Mouse (Mus musculus): ENCODE data around the gene Dtd1. TPM values are rescaled to one million over a fixed set of nuclear protein-coding genes. Genes with fewer than 3 reads are reported as not detected.

The Dtd1 gene
- polyA plus RNA-seq, 1 experiment from 2014 or later: 29.9 TPM

- Histone ChIP-seq H3K9ac (ENCODE audit: low read length) (no peak overlapping the region), H3K4me3 (ENCODE audit: control insufficient read depth in 1 of 2, insufficient read depth in 1 of 2, low read depth in 1 of 2, low read length in 2 of 2) (no peak overlapping the region), H3K27me3 (ENCODE audit: control insufficient read depth, insufficient read depth, low read length) (no peaks in the 10 kb centered on the region), H3K4me2 (ENCODE audit: low read length) (no peak overlapping the region), H3K4me1 (ENCODE audit: control insufficient read depth in 2 of 2, insufficient read depth in 2 of 2, low read length in 2 of 2) (peaks cover 0 to under 1% of the 10 kb centered on the region in 2 experiments; a peak in 1 of 4 replicates), H3K27ac (replicated peaks in 1 of 2; ENCODE audit: control insufficient read depth in 1 of 2, insufficient read depth in 1 of 2, low read depth in 2 of 2, low read length in 2 of 2) (no peak overlapping the region), H3K9me3 (ENCODE audit: control insufficient read depth, low read length) (no peaks in the 10 kb centered on the region), H3K36me3 (ENCODE audit: control insufficient read depth, insufficient read depth, low read length) (no peaks in the 10 kb centered on the region)
- ATAC-seq (ENCODE audit: insufficient number of reproducible peaks, insufficient read depth, low FRiP score, low read depth): no peak
- WGBS: 65% methylated on average over 4 of the region's 4 CpGs
Measured at GRCm38 (mm10) chr2:144746046-144746783, 146.5 kb downstream of the Dtd1 start.

GRCm38 (mm10) chr2:144753604-144754003 lies 153.9 kb downstream of the Dtd1 start:
- Histone ChIP-seq H3K4me1 (ENCODE audit: control insufficient read depth in 2 of 2, insufficient read depth in 2 of 2, low read length in 2 of 2) (no peaks in the 10 kb centered on the region), H3K9me3 (ENCODE audit: control insufficient read depth, low read length) (no peaks in the 10 kb centered on the region), H3K36me3 (ENCODE audit: control insufficient read depth, insufficient read depth, low read length) (no peaks in the 10 kb centered on the region), H3K9ac (ENCODE audit: low read length) (no peak overlapping the region), H3K27me3 (ENCODE audit: control insufficient read depth, insufficient read depth, low read length) (no peaks in the 10 kb centered on the region), H3K4me2 (ENCODE audit: low read length) (no peak overlapping the region), H3K27ac (replicated peaks in 1 of 2; ENCODE audit: control insufficient read depth in 1 of 2, insufficient read depth in 1 of 2, low read depth in 2 of 2, low read length in 2 of 2) (no peak overlapping the region), H3K4me3 (ENCODE audit: control insufficient read depth in 1 of 2, insufficient read depth in 1 of 2, low read depth in 1 of 2, low read length in 2 of 2) (no peak overlapping the region)
- no peak for ATAC-seq (ENCODE audit: insufficient number of reproducible peaks, insufficient read depth, low FRiP score, low read depth)
- WGBS: 74% methylated on average over 6 of the region's 6 CpGs

GRCm38 (mm10) chr2:144755016-144755415 lies 155.3 kb downstream of the Dtd1 start:
- Histone ChIP-seq H3K4me3 (ENCODE audit: control insufficient read depth in 1 of 2, insufficient read depth in 1 of 2, low read depth in 1 of 2, low read length in 2 of 2) (no peak overlapping the region), H3K9ac (ENCODE audit: low read length) (no peak overlapping the region), H3K36me3 (ENCODE audit: control insufficient read depth, insufficient read depth, low read length) (no peaks in the 10 kb centered on the region), H3K27me3 (ENCODE audit: control insufficient read depth, insufficient read depth, low read length) (no peaks in the 10 kb centered on the region), H3K9me3 (ENCODE audit: control insufficient read depth, low read length) (no peaks in the 10 kb centered on the region), H3K4me1 (ENCODE audit: control insufficient read depth in 2 of 2, insufficient read depth in 2 of 2, low read length in 2 of 2) (no peaks in the 10 kb centered on the region), H3K4me2 (ENCODE audit: low read length) (no peak overlapping the region), H3K27ac (replicated peaks in 1 of 2; ENCODE audit: control insufficient read depth in 1 of 2, insufficient read depth in 1 of 2, low read depth in 2 of 2, low read length in 2 of 2) (no peak overlapping the region)
- WGBS: 94% methylated on average over 2 of the region's 2 CpGs
- ATAC-seq (ENCODE audit: insufficient number of reproducible peaks, insufficient read depth, low FRiP score, low read depth): no peak

GRCm38 (mm10) chr2:144760666-144761065 lies 161.0 kb downstream of the Dtd1 start:
- Histone ChIP-seq H3K9me3 (ENCODE audit: control insufficient read depth, low read length) (no peaks in the 10 kb centered on the region), H3K4me2 (ENCODE audit: low read length) (no peak overlapping the region), H3K4me1 (ENCODE audit: control insufficient read depth in 2 of 2, insufficient read depth in 2 of 2, low read length in 2 of 2) (peaks cover 0 to 3% of the 10 kb centered on the region in 2 experiments; a peak in 2 of 4 replicates), H3K36me3 (ENCODE audit: control insufficient read depth, insufficient read depth, low read length) (no peaks in the 10 kb centered on the region), H3K27me3 (ENCODE audit: control insufficient read depth, insufficient read depth, low read length) (no peaks in the 10 kb centered on the region), H3K9ac (ENCODE audit: low read length) (no peak overlapping the region), H3K27ac (replicated peaks in 1 of 2; ENCODE audit: control insufficient read depth in 1 of 2, insufficient read depth in 1 of 2, low read depth in 2 of 2, low read length in 2 of 2) (no peak overlapping the region; a peak in 1 of 4 replicates), H3K4me3 (ENCODE audit: control insufficient read depth in 1 of 2, insufficient read depth in 1 of 2, low read depth in 1 of 2, low read length in 2 of 2) (no peak overlapping the region)
- 47% methylated on average over 6 of the region's 6 CpGs for WGBS
- ATAC-seq (ENCODE audit: insufficient number of reproducible peaks, insufficient read depth, low FRiP score, low read depth): no peak

GRCm38 (mm10) chr2:144763706-144764105 lies 164.0 kb downstream of the Dtd1 start:
- Histone ChIP-seq H3K27ac (replicated peaks in 1 of 2; ENCODE audit: control insufficient read depth in 1 of 2, insufficient read depth in 1 of 2, low read depth in 2 of 2, low read length in 2 of 2) (no peak overlapping the region), H3K9me3 (ENCODE audit: control insufficient read depth, low read length) (peaks cover 8% of the 10 kb centered on the region; the same call in 1 of the 2 replicates), H3K4me3 (ENCODE audit: control insufficient read depth in 1 of 2, insufficient read depth in 1 of 2, low read depth in 1 of 2, low read length in 2 of 2) (no peak overlapping the region), H3K36me3 (ENCODE audit: control insufficient read depth, insufficient read depth, low read length) (no peaks in the 10 kb centered on the region), H3K9ac (ENCODE audit: low read length) (no peak overlapping the region), H3K4me1 (ENCODE audit: control insufficient read depth in 2 of 2, insufficient read depth in 2 of 2, low read length in 2 of 2) (peaks cover 0 to 3% of the 10 kb centered on the region in 2 experiments; a peak in 2 of 4 replicates), H3K27me3 (ENCODE audit: control insufficient read depth, insufficient read depth, low read length) (no peaks in the 10 kb centered on the region), H3K4me2 (ENCODE audit: low read length) (no peak overlapping the region)
- ATAC-seq (ENCODE audit: insufficient number of reproducible peaks, insufficient read depth, low FRiP score, low read depth): no peak
- WGBS: 89% methylated on average over 9 of the region's 9 CpGs

GRCm38 (mm10) chr2:144764116-144764788 lies 164.6 kb downstream of the Dtd1 start:
- no peak overlapping the region for H3K27ac ChIP-seq (replicated peaks in 1 of 2; ENCODE audit: control insufficient read depth in 1 of 2, insufficient read depth in 1 of 2, low read depth in 2 of 2, low read length in 2 of 2)
- H3K27me3 ChIP-seq (ENCODE audit: control insufficient read depth, insufficient read depth, low read length): no peaks in the 10 kb centered on the region
- no peak overlapping the region for H3K4me3 ChIP-seq (ENCODE audit: control insufficient read depth in 1 of 2, insufficient read depth in 1 of 2, low read depth in 1 of 2, low read length in 2 of 2)
- no peaks in the 10 kb centered on the region for H3K36me3 ChIP-seq (ENCODE audit: control insufficient read depth, insufficient read depth, low read length)
- H3K9me3 ChIP-seq (ENCODE audit: control insufficient read depth, low read length): peaks cover 8% of the 10 kb centered on the region; the same call in 1 of the 2 replicates
- WGBS: 81% methylated on average over 7 of the region's 7 CpGs
- H3K4me1 ChIP-seq (ENCODE audit: control insufficient read depth in 2 of 2, insufficient read depth in 2 of 2, low read length in 2 of 2): peaks cover 3% of the 10 kb centered on the region in 2 experiments; a peak in 3 of 4 replicates
- H3K9ac ChIP-seq (ENCODE audit: low read length): no peak overlapping the region
- H3K4me2 ChIP-seq (ENCODE audit: low read length): no peak overlapping the region
- no peak for ATAC-seq (ENCODE audit: insufficient number of reproducible peaks, insufficient read depth, low FRiP score, low read depth)

GRCm38 (mm10) chr2:144765219-144765618 lies 165.5 kb downstream of the Dtd1 start:
- Histone ChIP-seq H3K4me2 (ENCODE audit: low read length) (no peak overlapping the region), H3K4me1 (ENCODE audit: control insufficient read depth in 2 of 2, insufficient read depth in 2 of 2, low read length in 2 of 2) (peaks cover 5 to 6% of the 10 kb centered on the region in 2 experiments; a peak in 3 of 4 replicates), H3K27me3 (ENCODE audit: control insufficient read depth, insufficient read depth, low read length) (no peaks in the 10 kb centered on the region), H3K27ac (replicated peaks in 1 of 2; ENCODE audit: control insufficient read depth in 1 of 2, insufficient read depth in 1 of 2, low read depth in 2 of 2, low read length in 2 of 2) (no peak overlapping the region), H3K4me3 (ENCODE audit: control insufficient read depth in 1 of 2, insufficient read depth in 1 of 2, low read depth in 1 of 2, low read length in 2 of 2) (no peak overlapping the region), H3K9me3 (ENCODE audit: control insufficient read depth, low read length) (peaks cover 8% of the 10 kb centered on the region; the same call in 1 of the 2 replicates), H3K9ac (ENCODE audit: low read length) (no peak overlapping the region), H3K36me3 (ENCODE audit: control insufficient read depth, insufficient read depth, low read length) (no peaks in the 10 kb centered on the region)
- 93% methylated on average over 5 of the region's 5 CpGs for WGBS
- ATAC-seq (ENCODE audit: insufficient number of reproducible peaks, insufficient read depth, low FRiP score, low read depth): no peak
